Mouse (Mus musculus): ENCODE results near the gene Olfr1341. TPM values are rescaled to one million over a fixed set of nuclear protein-coding genes. Genes with fewer than 3 reads are reported as not detected.

The Olfr1341 gene
- polyA plus RNA-seq (2017; shearing (Covaris generic)): not detected

DNA sequence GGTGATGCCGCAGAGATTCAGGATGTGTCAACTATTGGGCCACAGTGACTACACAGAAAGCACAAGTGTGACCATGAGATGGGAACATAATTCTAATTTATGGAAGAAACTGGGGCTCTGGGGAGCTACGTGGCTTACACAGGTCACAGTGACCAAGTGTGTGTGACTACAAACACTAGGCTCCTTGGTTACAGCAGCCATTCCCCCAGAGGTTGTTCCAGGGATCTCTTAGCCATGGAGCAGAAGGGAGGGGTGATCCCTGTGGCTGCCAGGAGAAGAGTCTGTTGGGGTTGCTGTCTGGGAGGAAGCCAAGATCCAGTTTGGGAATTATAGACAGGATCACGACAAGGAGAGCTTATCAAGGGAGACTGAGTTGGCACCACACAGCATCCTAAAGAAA is at the start of gene Olfr1341:
TSS of gene Olfr1341 (plus strand) at position 301 of the 400 bp plus-strand sequence.
- no peak for ATAC-seq

- ATAC-seq: no peak
Observed at GRCm38 (mm10) chr4:118658652-118659051, 44.7 kb upstream of the Olfr1341 start, which contains the start of gene Olfr62. Olfr62 (plus strand) TSS chr4:118658952.

DNA sequence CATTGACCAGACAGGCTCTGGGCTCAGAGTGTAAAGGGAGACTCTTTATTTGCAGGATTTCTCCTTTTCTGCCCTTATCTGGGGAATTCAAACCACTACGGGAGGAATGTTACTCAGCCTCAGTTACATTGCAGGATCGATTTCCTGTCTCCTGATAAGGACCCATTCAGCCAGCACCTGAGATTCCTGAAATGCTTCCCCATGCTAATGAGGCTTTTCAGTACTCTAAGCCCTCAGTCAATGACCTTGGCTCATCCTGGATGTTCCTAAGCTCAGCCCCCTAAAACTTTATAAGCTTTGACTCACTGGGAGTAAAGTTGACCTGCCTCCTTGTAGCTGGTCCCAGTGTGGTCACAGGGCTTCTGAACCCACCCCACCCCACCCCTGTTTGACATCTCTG is 16.2 kb upstream of the Olfr1341 start:
- no peak for ATAC-seq

GRCm38 (mm10) chr4:118692412-118692973 is 10.8 kb upstream of the Olfr1341 start, which contains the start of gene Olfr1342:
Olfr1342 (minus strand) TSS chr4:118692756.
- ATAC-seq: no peak

DNA sequence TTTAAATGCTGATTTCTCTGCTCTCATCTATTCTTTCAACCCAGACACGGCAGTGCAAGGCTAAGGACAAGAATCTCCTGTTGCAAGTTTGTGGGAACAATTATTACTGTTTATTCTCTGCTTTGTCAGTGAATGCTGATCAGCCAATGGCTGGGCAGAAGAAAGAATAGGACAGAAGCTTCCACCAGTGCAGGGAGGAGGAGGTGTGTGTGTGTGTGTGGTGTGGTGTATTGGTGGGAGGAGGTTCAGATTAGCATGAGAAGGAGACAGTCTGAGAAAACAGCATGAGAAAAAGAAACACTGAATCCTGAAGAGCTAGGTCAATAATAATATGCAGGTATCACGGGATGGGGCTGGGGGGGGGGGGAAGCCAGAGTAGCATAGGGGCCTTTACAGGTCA is 9.5 kb upstream of the Olfr1341 start:
- no peak for ATAC-seq

- ATAC-seq: no peak
Observed at GRCm38 (mm10) chr4:118708086-118708485, 4.8 kb downstream of the Olfr1341 start.

- ATAC-seq: no peak
Observed at GRCm38 (mm10) chr4:118711656-118712055, 8.3 kb downstream of the Olfr1341 start.

DNA sequence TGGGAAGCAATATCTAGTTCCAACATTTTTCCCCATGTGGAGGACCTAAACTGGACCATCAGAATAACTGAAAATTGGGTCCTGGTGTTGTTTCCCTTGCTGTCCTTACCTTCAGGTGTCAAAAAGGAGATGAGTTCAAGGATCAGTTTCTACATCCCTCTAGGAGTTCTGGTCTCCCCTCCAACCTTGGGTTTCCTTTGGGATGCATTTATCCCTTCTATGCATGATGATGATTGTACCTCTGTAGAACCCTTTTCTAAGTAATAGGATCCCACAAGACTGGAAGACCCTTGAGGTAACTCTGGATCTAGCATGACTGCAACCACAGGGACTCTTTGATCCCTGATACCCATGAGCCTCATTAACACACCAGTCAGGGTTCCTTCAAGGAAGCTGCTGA is 16.5 kb downstream of the Olfr1341 start, which contains the start of gene Olfr1340:
TSS of gene Olfr1340 (plus strand) at position 301 of the 400 bp plus-strand sequence.
- ATAC-seq: no peak

DNA sequence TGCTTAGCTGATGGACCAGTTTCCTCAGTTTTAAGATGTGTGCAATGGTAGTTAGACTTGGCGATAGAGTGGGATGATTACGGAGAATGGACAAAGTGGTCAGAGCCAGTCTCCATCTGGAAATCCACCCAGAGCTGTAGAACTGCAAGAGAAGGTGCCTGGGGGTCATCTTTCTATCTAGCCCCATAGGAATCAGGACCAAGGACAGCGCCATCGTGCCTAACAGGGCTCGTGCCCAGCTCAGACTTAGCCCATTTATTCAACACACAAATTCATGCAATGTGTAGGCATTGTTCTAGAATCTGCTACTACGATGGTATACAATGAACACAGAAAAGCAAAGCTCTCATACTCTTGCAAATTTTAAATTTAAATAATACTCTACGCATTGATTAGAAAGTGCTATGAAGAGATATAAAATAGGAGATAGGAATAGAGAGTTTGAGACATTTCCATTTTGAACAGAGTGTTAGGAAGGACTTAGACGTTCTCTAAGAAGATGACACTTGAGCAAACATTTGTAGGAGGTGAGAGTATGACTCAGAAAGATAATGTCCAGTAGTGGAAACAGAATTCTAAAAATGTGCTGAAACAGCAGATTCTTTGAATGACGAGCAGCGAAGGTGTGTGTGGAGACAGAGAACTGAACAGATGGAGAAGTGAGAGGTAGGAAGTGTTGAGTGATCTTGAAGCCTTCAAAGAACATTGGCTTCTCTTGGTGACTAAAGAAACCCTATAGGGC is 18.6 kb downstream of the Olfr1341 start:
- ATAC-seq: no peak

DNA sequence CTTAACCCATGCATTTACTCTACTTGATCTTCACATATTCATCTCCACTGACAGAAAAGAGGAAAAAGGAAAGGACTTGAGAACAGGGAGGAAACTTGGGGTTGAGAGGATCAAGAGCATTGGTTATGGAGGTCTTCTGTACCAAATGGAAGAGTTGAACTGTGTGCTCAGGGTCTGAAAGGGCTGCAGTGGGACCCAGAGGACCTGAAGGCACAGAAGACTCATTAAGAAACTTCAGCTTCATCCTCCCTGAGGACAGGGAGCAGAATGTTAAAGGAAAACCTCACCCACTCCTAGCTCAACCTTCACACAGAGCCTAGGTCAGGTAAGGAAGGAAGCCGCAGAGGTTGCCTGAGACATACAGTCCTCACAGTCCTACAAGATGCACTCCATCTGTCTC is 28.6 kb downstream of the Olfr1341 start, which contains the start of gene Olfr1339:
TSS of gene Olfr1339 (plus strand) at position 301 of the 400 bp plus-strand sequence.
- no peak for ATAC-seq

GRCm38 (mm10) chr4:118739574-118739973 is 36.3 kb downstream of the Olfr1341 start:
- no peak for ATAC-seq

DNA sequence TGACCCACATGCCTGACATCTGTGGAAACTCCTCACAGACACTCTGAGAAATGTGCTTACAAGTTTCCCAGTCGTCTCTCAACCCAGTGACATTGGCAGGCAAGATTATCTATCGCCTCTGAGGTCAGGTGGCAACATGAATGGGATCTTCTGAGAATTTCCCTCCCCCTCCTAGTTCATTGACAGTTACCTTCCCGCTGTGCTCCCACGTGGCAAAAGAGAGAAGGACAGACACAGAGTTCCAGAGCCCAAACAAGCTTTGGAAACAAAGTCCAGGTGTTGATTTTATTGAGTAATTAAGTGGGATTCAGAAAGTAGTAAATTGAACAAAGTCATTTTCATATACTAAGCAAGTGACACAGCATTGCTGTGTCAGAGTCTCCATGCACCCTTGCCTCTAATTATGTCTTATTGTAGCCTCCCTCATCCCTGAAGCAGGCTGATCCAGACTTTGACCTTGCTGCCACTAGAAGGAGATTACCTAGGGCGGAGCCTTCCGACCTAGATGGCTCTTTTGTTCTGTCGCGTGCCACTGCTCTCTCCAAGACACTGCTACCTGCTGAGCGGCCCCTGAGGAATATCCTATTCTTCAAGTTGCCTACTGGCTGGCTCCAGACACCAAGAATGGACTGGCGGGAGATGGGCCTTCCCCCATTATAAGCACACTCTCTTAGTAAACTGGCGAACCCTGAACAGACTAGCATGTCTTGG is 37.8 kb downstream of the Olfr1341 start:
- no peak for ATAC-seq

GRCm38 (mm10) chr4:118741881-118742280 is 38.6 kb downstream of the Olfr1341 start:
- ATAC-seq: no peak

DNA sequence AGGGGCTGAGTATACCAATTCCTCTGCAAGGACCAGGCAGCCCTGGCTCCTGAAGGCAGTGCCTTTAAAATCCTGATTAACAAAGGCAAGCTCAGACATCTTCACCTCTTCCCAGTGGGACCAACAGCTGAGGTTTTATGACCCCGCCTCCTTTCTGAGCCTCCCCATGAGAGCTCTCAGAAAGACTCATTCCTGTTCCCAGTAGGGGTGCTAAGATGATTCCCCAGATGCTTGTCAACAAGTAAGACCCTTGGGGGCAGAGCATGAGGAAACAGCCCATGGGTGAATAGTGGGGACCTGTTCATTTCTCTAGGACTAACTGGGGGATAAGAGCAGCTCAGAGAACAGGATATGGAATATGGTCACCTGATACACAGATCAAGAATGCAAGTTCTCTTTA is 55.3 kb downstream of the Olfr1341 start, which contains the start of gene Olfr1338:
TSS of gene Olfr1338 (minus strand) at position 101 of the 400 bp plus-strand sequence.
- no peak for ATAC-seq

Other genes starting within 250 kb of the Olfr1341 start
- gene Mpl, start 246.0 kb upstream of the Olfr1341 start, polyA plus RNA-seq (2017; shearing (Covaris generic)): not detected
- gene Tie1, start 213.5 kb upstream of the Olfr1341 start, polyA plus RNA-seq (2017; shearing (Covaris generic)): not detected
- not detected for gene 2610528J11Rik, start 176.5 kb upstream of the Olfr1341 start, polyA plus RNA-seq (2017; shearing (Covaris generic))
- gene Tmem125, start 159.5 kb upstream of the Olfr1341 start, polyA plus RNA-seq (2017; shearing (Covaris generic)): not detected
- not detected for gene Cfap57, start 82.7 kb upstream of the Olfr1341 start, polyA plus RNA-seq (2017; shearing (Covaris generic))
- gene Ebna1bp2, start 82.7 kb upstream of the Olfr1341 start, polyA plus RNA-seq (2017; shearing (Covaris generic)): 100 to 1,000 TPM; 163 to 165 TPM
- not detected for gene Olfr62, start 44.6 kb upstream of the Olfr1341 start, polyA plus RNA-seq (2017; shearing (Covaris generic))
- not detected for gene Olfr1342, start 10.8 kb upstream of the Olfr1341 start, polyA plus RNA-seq (2017; shearing (Covaris generic))
- not detected for gene Olfr1340, start 16.6 kb downstream of the Olfr1341 start, polyA plus RNA-seq (2017; shearing (Covaris generic))
- gene Olfr1339, start 28.7 kb downstream of the Olfr1341 start, polyA plus RNA-seq (2017; shearing (Covaris generic)): not detected
- gene Olfr1338, start 55.2 kb downstream of the Olfr1341 start, polyA plus RNA-seq (2017; shearing (Covaris generic)): under 1 TPM in 1 of 2 experiments, not detected in 1; 0.20 TPM
- gene Olfr1337, start 79.1 kb downstream of the Olfr1341 start, polyA plus RNA-seq (2017; shearing (Covaris generic)): not detected
- gene Olfr1335, start 106.4 kb downstream of the Olfr1341 start, polyA plus RNA-seq (2017; shearing (Covaris generic)): not detected
- not detected for gene Olfr1333, start 132.8 kb downstream of the Olfr1341 start, polyA plus RNA-seq (2017; shearing (Covaris generic))
- under 1 TPM in 1 of 2 experiments, not detected in 1; 0.17 TPM for gene Olfr1331, start 161.1 kb downstream of the Olfr1341 start, polyA plus RNA-seq (2017; shearing (Covaris generic))
- gene Olfr1330, start 185.1 kb downstream of the Olfr1341 start, polyA plus RNA-seq (2017; shearing (Covaris generic)): under 1 TPM in 1 of 2 experiments, not detected in 1; 0.21 TPM
- not detected for gene Olfr1329, start 213.9 kb downstream of the Olfr1341 start, polyA plus RNA-seq (2017; shearing (Covaris generic))
- gene Olfr1328, start 235.1 kb downstream of the Olfr1341 start, polyA plus RNA-seq (2017; shearing (Covaris generic)): not detected

All from activated CD4-positive, CD25-positive, alpha-beta regulatory T cell, adult 4 months (primary cell).